Mouse (Mus musculus) yolk sac, embryonic 10.5 days (tissue): ENCODE measurements at regions not wholly inside any gene's neighbourhood (a gene's known extent, or its start where the extent isn't known, plus 50 kb on each side); places are given as distances from the start of the nearest gene placed in this dataset.
A peak's percentile ranks its signal among the peaks of the same experiment; 100 is the strongest.

ENCODE experiments used
- DNase-seq: peaks from one replicate; pipeline ENCODE4 v3.0.0-alpha.2; 2017; ENCODE audit warnings: low spot score

DNA sequence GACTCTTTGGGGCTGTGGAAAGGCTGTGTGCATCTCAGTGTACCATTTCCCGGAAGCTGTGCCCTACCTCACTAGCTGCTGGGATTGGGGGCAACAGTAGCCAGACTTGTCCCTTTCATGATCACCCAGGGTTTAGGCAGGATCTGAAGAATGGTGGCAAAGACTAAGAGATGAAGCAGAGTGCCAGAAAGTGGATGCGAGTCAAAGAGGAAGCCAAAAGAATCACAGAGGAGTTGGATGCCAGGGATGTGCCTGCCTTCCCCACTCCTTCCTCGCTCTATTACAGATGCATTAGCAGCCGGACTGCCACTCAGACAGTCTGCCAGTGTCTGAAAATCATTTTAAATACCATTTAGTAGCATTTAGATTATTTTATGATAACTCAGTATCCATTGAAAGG is 271.5 kb upstream of the Slc24a2 start:
- DNase-seq: no peak

GRCm38 (mm10) chr4:87500441-87500840 is 270.2 kb upstream of the Slc24a2 start:
- no peak for DNase-seq

DNA sequence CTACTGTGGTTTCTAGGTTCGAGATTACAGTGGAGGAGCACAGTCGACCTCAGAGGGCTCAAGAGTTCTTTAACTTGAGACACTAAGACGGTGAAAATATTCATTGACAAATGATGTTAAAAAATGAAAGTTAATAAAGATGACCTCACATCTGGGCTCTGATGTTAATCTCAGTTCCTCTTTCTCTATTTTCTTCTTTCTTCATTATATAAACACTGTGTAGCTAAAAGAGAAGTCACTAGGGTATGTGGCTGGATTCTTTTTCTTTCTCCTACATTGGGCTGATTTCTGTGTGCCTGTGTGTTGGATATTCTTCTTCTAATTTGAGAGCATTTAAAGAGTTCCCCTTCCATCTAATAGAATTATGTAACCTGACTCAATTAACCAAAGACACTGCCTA is 257.5 kb upstream of the Slc24a2 start:
- DNase-seq: no peak

DNA sequence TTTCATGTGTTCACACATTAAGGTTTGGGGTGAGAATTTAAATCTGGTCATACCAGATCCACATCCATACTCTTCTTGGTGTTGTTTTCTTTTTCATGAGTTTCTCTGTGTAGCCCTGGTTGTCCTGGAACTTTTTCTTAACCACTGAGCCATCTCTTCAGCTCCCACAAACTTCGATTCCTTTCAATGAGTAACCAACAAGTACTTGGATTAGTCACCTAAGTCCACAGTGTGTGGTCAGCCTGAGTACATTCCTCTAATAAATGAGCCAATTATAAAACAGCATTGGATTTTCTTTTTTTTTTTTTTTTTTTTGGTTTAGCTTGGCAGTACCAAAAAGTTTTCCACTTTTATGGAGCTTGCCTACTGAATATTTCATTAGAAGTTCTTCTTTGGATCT is 245.3 kb upstream of the Slc24a2 start:
- no peak for DNase-seq

DNA sequence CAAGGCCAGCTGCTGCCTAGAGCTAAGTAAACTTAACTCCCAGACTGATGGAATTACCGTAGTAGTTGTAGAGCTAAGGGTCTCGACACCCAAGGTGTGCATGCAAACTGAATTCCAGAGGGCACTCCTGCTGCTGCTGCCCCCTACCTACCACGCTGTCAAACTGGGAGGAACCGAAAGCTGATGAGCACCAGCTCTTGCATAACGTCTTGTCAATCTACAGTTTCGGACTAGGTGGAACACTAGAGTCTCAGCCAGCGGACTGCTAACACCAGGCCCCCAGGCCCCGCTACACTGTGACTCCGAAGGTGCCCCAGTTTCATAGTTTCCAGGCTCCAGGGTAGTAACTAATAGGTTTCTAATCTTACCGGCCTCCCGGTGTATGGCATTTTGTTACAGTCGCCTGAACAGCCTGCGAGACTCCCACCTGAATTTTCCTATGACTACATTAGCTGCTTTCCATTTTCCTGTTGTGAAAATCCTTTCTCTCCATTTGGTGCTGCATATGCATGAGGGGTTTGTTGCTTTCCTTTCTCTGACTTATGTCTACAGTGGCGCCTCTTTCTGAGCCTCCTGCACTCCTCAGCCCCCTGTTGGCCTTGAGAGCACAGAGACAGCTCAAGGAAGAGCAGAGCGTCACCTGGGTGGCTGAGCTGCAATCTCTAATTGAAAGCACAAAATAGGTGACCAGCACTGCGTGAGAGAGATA is 243.2 kb upstream of the Slc24a2 start:
- no peak for DNase-seq

DNA sequence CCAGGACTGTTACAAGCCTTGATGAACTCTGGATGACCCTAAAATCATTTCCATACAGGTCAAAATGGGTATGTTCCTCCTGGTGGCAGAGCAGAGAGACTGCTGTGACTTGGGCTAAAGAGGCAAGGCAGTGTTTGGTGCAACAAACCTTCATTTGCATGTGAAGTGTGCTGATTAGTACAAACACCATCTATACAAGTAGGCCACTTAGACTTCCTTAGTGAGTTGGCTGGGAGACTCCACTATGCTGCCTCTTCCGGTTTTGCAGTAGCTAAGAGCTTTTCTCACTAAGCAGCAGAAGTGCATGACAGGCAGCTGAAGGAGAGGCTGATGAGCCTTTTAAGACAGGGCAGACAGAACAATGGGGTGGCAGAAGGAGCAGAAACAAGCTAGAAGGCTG is 242.5 kb upstream of the Slc24a2 start:
- DNase-seq: no peak

DNA sequence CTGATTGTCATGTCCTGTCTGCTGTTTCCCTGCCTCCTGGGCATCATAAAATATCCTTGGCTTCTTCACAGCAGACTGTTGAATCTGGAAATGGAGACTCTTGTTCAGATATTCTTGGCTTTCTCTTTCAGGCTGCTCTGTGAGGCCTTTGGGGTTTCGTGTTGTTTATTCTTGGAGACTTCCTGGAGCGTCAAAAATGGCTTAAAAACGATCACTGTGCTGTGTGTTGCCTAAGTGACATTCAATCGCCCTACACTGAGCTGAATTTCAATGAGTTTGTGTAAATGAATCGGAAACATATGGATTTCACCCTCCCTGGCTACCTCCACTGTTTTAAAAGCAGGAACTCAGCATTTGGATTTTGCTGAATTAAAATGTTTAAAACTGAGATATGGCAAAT is 241.1 kb upstream of the Slc24a2 start:
- DNase-seq: no peak

DNA sequence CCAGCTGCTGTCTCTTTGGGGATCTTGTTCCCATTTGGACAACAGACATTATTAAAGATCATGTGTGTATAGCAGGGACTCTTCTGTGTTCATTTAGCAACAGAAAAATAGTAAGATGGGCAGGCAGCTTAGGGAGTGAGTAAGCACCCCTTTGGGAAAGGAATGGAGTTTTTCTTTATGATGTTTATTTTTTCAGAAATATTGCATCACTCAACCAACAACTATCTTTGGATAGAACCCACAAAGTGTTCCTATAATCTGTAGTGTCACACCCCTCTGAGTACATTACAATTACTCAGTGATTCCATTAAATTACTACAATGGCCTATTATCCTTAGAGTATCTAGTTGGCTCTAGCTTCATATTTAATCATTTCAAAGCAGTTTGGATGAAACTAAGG is 237.3 kb upstream of the Slc24a2 start:
- DNase-seq: no peak

GRCm38 (mm10) chr4:87467018-87467417 is 236.7 kb upstream of the Slc24a2 start:
- DNase-seq: no peak

GRCm38 (mm10) chr4:87461181-87461912 is 231.1 kb upstream of the Slc24a2 start:
- DNase-seq: no peak

DNA sequence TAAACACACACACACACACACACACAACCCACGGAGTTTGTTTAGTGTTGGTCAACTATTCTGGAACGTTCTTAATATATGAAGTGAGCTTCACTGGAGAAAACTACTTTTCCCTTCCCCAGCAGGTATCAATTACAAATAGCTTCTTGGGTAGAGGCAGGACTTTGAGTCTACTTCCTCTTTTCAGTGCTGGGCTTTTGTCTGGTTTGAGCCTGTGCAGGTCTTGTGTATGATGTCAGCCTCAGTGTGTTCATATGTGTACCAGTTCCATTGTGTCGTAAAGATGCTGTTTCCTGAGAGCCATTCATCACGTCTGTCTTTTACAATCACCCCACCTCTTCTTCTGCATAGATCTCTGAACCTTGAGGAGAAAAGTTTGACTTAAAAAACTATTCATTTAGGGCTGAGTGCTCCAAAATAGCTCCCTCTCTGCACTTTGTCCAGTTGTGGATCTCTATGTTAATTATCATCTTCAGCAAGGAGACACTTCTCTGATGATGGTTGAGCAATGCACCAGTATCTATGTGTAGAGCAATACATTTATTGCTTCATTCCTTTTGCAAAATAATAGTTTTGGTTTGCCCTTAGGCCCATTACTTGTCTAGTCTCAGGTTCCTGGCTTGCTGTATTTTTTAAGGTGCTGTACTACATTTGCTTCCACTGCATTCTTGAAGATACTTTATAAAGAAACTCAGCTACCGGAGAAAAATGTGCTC is 225.7 kb upstream of the Slc24a2 start:
- no peak for DNase-seq

- DNase-seq: no peak
Observed at GRCm38 (mm10) chr4:87452122-87452521, 221.8 kb upstream of the Slc24a2 start.

DNA sequence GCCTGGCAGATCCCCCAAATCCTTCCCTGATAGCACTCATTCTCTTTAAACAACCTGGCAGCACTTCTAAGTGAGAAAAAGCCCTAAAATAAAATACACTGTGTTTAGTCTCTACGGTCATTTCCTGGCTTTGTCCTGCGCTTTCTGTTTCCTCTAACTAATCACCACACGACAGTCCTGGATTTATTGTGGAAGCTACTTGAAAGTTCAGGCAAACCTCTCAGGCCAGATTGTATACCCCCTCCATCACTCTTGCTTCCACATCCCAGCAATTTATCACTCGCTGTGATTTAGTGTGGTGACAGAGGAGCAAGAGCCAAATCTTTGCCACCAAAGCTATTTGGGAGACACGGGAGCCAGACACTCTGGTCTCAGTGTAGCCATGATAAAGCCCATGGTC is 221.0 kb upstream of the Slc24a2 start:
- peak; percentile 12 for DNase-seq

GRCm38 (mm10) chr4:87448338-87448737 is 218.1 kb upstream of the Slc24a2 start:
- DNase-seq: no peak

GRCm38 (mm10) chr4:87446856-87447255 is 216.6 kb upstream of the Slc24a2 start:
- DNase-seq: no peak

DNA sequence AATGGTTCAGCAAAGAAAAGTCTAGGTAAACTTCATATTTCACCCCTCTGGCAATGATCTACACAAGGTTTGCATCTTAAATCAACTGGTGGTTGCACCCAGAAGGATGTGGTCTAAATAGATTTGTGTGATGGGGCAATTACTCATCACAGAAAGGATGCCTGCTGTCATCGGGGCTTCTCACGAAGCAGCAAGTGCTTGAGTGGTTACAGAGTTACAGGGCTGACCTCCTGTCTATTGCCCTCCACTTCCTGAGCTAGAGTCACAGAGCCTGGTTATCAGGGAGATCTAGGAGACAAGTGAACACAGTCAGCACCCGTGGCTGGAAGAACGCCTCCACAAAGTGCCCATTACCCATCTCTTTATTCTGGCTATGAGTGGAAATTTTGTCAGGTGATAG is 203.9 kb upstream of the Slc24a2 start:
- no peak for DNase-seq

GRCm38 (mm10) chr4:87428374-87428773 is 198.1 kb upstream of the Slc24a2 start:
- no peak for DNase-seq

DNA sequence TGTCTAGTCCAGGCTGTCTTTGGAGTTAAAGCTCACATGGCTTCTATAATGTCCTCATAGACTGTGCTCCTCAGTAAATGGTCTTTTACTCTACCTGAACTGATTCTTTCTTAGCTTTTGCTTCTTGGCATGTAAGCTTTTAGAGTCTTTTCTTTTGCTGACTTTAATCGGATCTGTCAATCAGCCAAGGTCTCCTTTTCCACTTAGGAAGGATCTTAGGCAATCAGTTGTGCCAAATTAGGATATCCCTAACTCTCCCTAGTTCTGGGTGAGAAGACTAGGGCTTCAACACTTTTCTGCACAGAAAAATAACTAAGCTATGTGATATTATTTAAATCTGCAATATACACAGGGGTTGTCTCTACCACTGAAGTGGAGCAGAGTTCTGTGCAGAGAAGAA is 193.8 kb upstream of the Slc24a2 start:
- DNase-seq: no peak

GRCm38 (mm10) chr4:87422588-87422987 is 192.3 kb upstream of the Slc24a2 start:
- no peak for DNase-seq

GRCm38 (mm10) chr4:87403354-87403753 is 173.1 kb upstream of the Slc24a2 start:
- DNase-seq: no peak

DNA sequence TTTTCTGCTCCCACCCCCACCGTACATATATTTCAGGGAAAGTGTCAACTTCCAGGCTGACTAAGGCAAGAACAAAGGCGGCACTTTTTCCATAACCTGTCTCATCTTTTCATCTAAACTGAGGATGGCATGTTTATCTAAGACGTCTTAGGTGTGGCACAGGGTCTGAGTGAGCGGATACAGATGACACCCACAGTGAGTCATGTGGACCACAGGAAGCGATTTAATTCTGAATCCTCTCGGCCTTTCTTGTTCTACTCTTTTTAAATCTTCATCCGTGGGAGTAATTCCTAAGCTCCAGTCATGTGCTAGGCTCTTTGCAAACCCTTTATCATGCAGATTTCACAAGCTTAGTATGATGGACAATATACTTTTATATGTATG is 171.9 kb upstream of the Slc24a2 start:
- no peak for DNase-seq

- no peak for DNase-seq
Observed at GRCm38 (mm10) chr4:87401316-87402172, 171.3 kb upstream of the Slc24a2 start.
